Mouse (Mus musculus) left cerebral cortex, postnatal 25 days (tissue): Measurements from ENCODE around the gene Tbpl2. TPM values are rescaled to one million over a fixed set of nuclear protein-coding genes. Genes with fewer than 3 reads are reported as not detected.

ENCODE experiments used
- DNase-seq, 2 experiments: peaks; one replicate each; pipeline ENCODE4 v3.0.0; 2022; ENCODE audit warnings: low spot score in 2 of 2, mixed read lengths in 1 of 2
- intact Hi-C: fragments of 180-260 bp; cut with DNase I; formaldehyde crosslinking; loops from one replicate; pipeline ENCODE4 v1.15.1; 2025
- total RNA-seq, 2 experiments: library from RNA; stranded (reverse); gene quantifications; 2 replicates each; pipeline ENCODE4 v1.2.3; 2021

Tbpl2 gene
- not detected for total RNA-seq

GRCm38 (mm10) chr2:24096495-24096894 lies at the start of gene Tbpl2:
Tbpl2 (minus strand) TSS chr2:24096595.
- intact Hi-C loops: no loop called here
- DNase-seq: no peak

GRCm38 (mm10) chr2:24134373-24134772 lies 38.0 kb upstream of the Tbpl2 start:
- intact Hi-C loops: no loop called here
- DNase-seq: no peak

- DNase-seq: peak in 1 of 2 experiments; percentile 63
- intact Hi-C loops: no loop called here
Observed at GRCm38 (mm10) chr2:24109085-24109484, 12.7 kb upstream of the Tbpl2 start.

GRCm38 (mm10) chr2:24103619-24104289 lies 7.4 kb upstream of the Tbpl2 start:
- DNase-seq: no peak
- intact Hi-C loops: no loop called here

- intact Hi-C loops: no loop called here
- DNase-seq: no peak
Observed at GRCm38 (mm10) chr2:24090921-24091320, 5.5 kb downstream of the Tbpl2 start.

- DNase-seq: no peak
- intact Hi-C loops: no loop called here
Observed at GRCm38 (mm10) chr2:24050459-24050858, 45.9 kb downstream of the Tbpl2 start.

GRCm38 (mm10) chr2:24049344-24049990 lies 46.9 kb downstream of the Tbpl2 start, which contains the start of gene Hnmt:
Hnmt (minus strand) TSS chr2:24049394.
- intact Hi-C loops: no loop called here
- DNase-seq: peak; percentile 11 to 13

GRCm38 (mm10) chr2:24048480-24049097 lies 47.8 kb downstream of the Tbpl2 start:
- intact Hi-C loops: no loop called here
- peak; percentile 65 to 71 for DNase-seq

- no peak for DNase-seq
- intact Hi-C loops: no loop called here
Observed at GRCm38 (mm10) chr2:24047551-24048479, 48.6 kb downstream of the Tbpl2 start.

- no peak for DNase-seq
Observed at GRCm38 (mm10) chr2:24042901-24043300, 53.5 kb downstream of the Tbpl2 start.

GRCm38 (mm10) chr2:24040531-24040930 lies 55.9 kb downstream of the Tbpl2 start:
- intact Hi-C loops: no loop called here
- DNase-seq: no peak

More at GRCm38 (mm10) chr2:24042901-24043300, 53.5 kb downstream of the Tbpl2 start:
- intact Hi-C loops: no loop called here

Other genes starting within 250 kb of the Tbpl2 start
- gene Hnmt, start 47.2 kb downstream of the Tbpl2 start, total RNA-seq: 10 to 100 TPM; 21.3 to 23.5 TPM
- gene Il1f8, start 56.6 kb upstream of the Tbpl2 start, total RNA-seq: not detected
- gene Il1f9, start 89.9 kb upstream of the Tbpl2 start, total RNA-seq: not detected
- not detected for gene Il1f6, start 118.8 kb upstream of the Tbpl2 start, total RNA-seq
- gene Il1f5, start 180.4 kb upstream of the Tbpl2 start, total RNA-seq: under 1 TPM in 1 of 2 experiments, not detected in 1; 0.23 TPM
- gene Il1f10, start 194.6 kb upstream of the Tbpl2 start, total RNA-seq: not detected
- not detected for gene Il1rn, start 240.3 kb upstream of the Tbpl2 start, total RNA-seq